Comparison of ENCODE assay signal across 11 mouse cellular contexts in genomic region chr12:69489686-69490085, GRCm38 (mm10).
"Had no signal": no experiment of that assay in that cellular context is flagged by ENCODE, and none has a peak within 500 bp of the region (broad histone marks: within the 10 kb centered on the region; RNA-seq: fewer than 3 reads in every experiment).

No protein-coding gene starts in this region.

- H3K27ac ChIP-seq: hindbrain, postnatal 0 days; kidney, postnatal 0 days; limb, embryonic 15.5 days; liver, embryonic 12.5 days; midbrain, embryonic 10.5 days; stomach, embryonic 15.5 days had no signal

- H3K9me3 ChIP-seq: limb, embryonic 15.5 days; liver, embryonic 12.5 days; midbrain, embryonic 10.5 days; stomach, embryonic 15.5 days had no signal

- H3K36me3 ChIP-seq: limb, embryonic 15.5 days; liver, embryonic 12.5 days; midbrain, embryonic 10.5 days; stomach, embryonic 15.5 days had no signal

- H3K4me3 ChIP-seq: limb, embryonic 15.5 days; liver, embryonic 12.5 days; midbrain, embryonic 10.5 days; stomach, embryonic 15.5 days had no signal

- DNase-seq: kidney, adult 11 months; kidney, adult 9 months; kidney, postnatal 36 days; right cerebral cortex, postnatal 14 days; thymus, postnatal 25 days had no signal

- ATAC-seq: hindbrain, postnatal 0 days; liver, embryonic 12.5 days had no signal

- H3K27me3 ChIP-seq: limb, embryonic 15.5 days; stomach, embryonic 15.5 days had no signal

- H3K4me2 ChIP-seq: limb, embryonic 15.5 days; liver, embryonic 12.5 days; stomach, embryonic 15.5 days had no signal

- H3K9ac ChIP-seq: limb, embryonic 15.5 days; liver, embryonic 12.5 days; stomach, embryonic 15.5 days had no signal

- H3K4me1 ChIP-seq: stomach, embryonic 15.5 days had no signal
